Mouse (Mus musculus): ENCODE data around the gene Tdg.

GRCm38 (mm10) chr10:82652625-82653024, 23.0 kb downstream of the Tdg start:
- TF ChIP-seq CTCF (IDR thresholded peaks at IDR 0.05; ENCODE audit: borderline replicate concordance, insufficient read depth, low read depth, low read length): no peak
- TF ChIP-seq POLR2A (IDR thresholded peaks at IDR 0.05; ENCODE audit: borderline replicate concordance, insufficient read depth, low read length): no peak

All from cerebellum, adult 2 months (tissue).